Mouse (Mus musculus) G1E-ER4 (cell line): Measurements from ENCODE around the gene Exoc1. TPM values are rescaled to one million over a fixed set of nuclear protein-coding genes. Genes with fewer than 3 reads are reported as not detected.

Experiments used
- GATA1 ChIP-seq: IDR thresholded peaks from one replicate; pipeline ENCODE4 v1.8.0; 2012; ENCODE audit warnings: low read length, inconsistent platforms
- polyA plus RNA-seq: library from polyadenylated mRNA; stranded (reverse); fragments of >175 nt; gene quantifications from 2 replicates; pipeline ENCODE4 v1.2.3, GENCODE M21; 2012

Gene Exoc1
- polyA plus RNA-seq, 1 experiment, result 1.4 TPM

GRCm38 (mm10) chr5:76585378-76585777 lies 56.3 kb downstream of the Exoc1 start:
- TF ChIP-seq GATA1, result no peak

GRCm38 (mm10) chr5:76588551-76589283 lies 59.6 kb downstream of the Exoc1 start, which contains the start of gene Cep135:
Cep135 (plus strand) TSS chr5:76588698.
- TF ChIP-seq GATA1, result no peak

GRCm38 (mm10) chr5:76589311-76589710 lies 60.2 kb downstream of the Exoc1 start:
- TF ChIP-seq GATA1, result no peak

- no peak for TF ChIP-seq GATA1
These were observed 60.9 kb downstream of the Exoc1 start for GRCm38 (mm10) chr5:76590009-76590408.

GRCm38 (mm10) chr5:76591885-76592284 lies 62.8 kb downstream of the Exoc1 start:
- TF ChIP-seq GATA1, result no peak

GRCm38 (mm10) chr5:76609702-76610370 lies 80.7 kb downstream of the Exoc1 start:
- TF ChIP-seq GATA1, result no peak

GRCm38 (mm10) chr5:76612867-76613499 lies 83.9 kb downstream of the Exoc1 start:
- TF ChIP-seq GATA1, result no peak

- TF ChIP-seq GATA1, result no peak
These were observed 86.2 kb downstream of the Exoc1 start for GRCm38 (mm10) chr5:76615276-76615675.

GRCm38 (mm10) chr5:76616196-76616747 lies 87.2 kb downstream of the Exoc1 start:
- TF ChIP-seq GATA1, result no peak

- no peak for TF ChIP-seq GATA1
These were observed 89.6 kb downstream of the Exoc1 start for GRCm38 (mm10) chr5:76618750-76619149.

Other genes starting within 250 kb of the Exoc1 start
- 1.1 and 1.8 TPM in 2 replicates for gene Clock, start 224.5 kb upstream of the Exoc1 start, polyA plus RNA-seq
- not detected in 2 replicates for gene Pdcl2, start 198.2 kb upstream of the Exoc1 start, polyA plus RNA-seq
- gene Nmu, start 165.5 kb upstream of the Exoc1 start, polyA plus RNA-seq, result not detected in 2 replicates
- gene Gm7271, start 45.3 kb upstream of the Exoc1 start, polyA plus RNA-seq, result not detected in 2 replicates
- gene Cep135, start 59.4 kb downstream of the Exoc1 start, polyA plus RNA-seq, result 3.0 and 3.7 TPM in 2 replicates
- 83.3 and 88.0 TPM in 2 replicates for gene C530008M17Rik, start 127.2 kb downstream of the Exoc1 start, polyA plus RNA-seq